Mouse (Mus musculus): ENCODE results near the gene Exoc8. TPM values are rescaled to one million over a fixed set of nuclear protein-coding genes. Genes with fewer than 3 reads are reported as not detected.

The Exoc8 gene
- 5.1 TPM for polyA plus RNA-seq (2017; shearing (Covaris generic))

GRCm38 (mm10) chr8:124897386-124898250, at the start of gene Exoc8, which contains the start of gene Sprtn:
Gene Exoc8 (minus strand): TSS chr8:124897705.
Gene Sprtn (plus strand): TSS chr8:124897886.

GRCm38 (mm10) chr8:124862321-124863162, 35.0 kb downstream of the Exoc8 start, which contains the start of the genes Gnpat and 2810004N23Rik:
Gene Gnpat (plus strand): TSS chr8:124863033.
Gene 2810004N23Rik (minus strand): TSS chr8:124863120.

Other genes starting within 250 kb of the Exoc8 start
- 4.1 TPM for gene 2310022B05Rik, start 234.3 kb downstream of the Exoc8 start, polyA plus RNA-seq (2017; shearing (Covaris generic))
- 56.5 TPM for gene Ttc13, start 175.7 kb downstream of the Exoc8 start, polyA plus RNA-seq (2017; shearing (Covaris generic))
- 19.9 TPM for gene Arv1, start 175.6 kb downstream of the Exoc8 start, polyA plus RNA-seq (2017; shearing (Covaris generic))
- gene Fam89a, start 145.9 kb downstream of the Exoc8 start, polyA plus RNA-seq (2017; shearing (Covaris generic)), result 1.1 TPM
- 0.12 TPM for gene Trim67, start 104.6 kb downstream of the Exoc8 start, polyA plus RNA-seq (2017; shearing (Covaris generic))
- 48.2 TPM for gene Gnpat, start 34.7 kb downstream of the Exoc8 start, polyA plus RNA-seq (2017; shearing (Covaris generic))
- 15.1 TPM for gene 2810004N23Rik, start 34.6 kb downstream of the Exoc8 start, polyA plus RNA-seq (2017; shearing (Covaris generic))
- 5.7 TPM for gene Sprtn, start 181 bp upstream of the Exoc8 start, polyA plus RNA-seq (2017; shearing (Covaris generic))
- gene Egln1, start 51.6 kb upstream of the Exoc8 start, polyA plus RNA-seq (2017; shearing (Covaris generic)), result 42.7 TPM
- gene Tsnax, start 115.3 kb upstream of the Exoc8 start, polyA plus RNA-seq (2017; shearing (Covaris generic)), result 75.2 TPM
- 6.8 TPM for gene Disc1, start 156.5 kb upstream of the Exoc8 start, polyA plus RNA-seq (2017; shearing (Covaris generic))